Mouse (Mus musculus) gastrocnemius, adult 8-10 months (tissue): ENCODE results near the gene Tbcel. TPM values are rescaled to one million over a fixed set of nuclear protein-coding genes. Genes with fewer than 3 reads are reported as not detected.
A peak's percentile ranks its signal among the peaks of the same experiment; 100 is the strongest.

Experiments
- DNase-seq, 2 experiments: peaks; one replicate each; pipeline ENCODE4 v3.0.0; 2022; ENCODE audit warnings: low spot score in 2 of 2
- total RNA-seq, 4 experiments: library from RNA; stranded (reverse); gene quantifications; 2 replicates each; pipeline ENCODE4 v1.2.4; 2022

The Tbcel gene
- total RNA-seq, 4 experiments from 2014 or later, result 15.1 to 18.0 (median 16.9) TPM

DNA sequence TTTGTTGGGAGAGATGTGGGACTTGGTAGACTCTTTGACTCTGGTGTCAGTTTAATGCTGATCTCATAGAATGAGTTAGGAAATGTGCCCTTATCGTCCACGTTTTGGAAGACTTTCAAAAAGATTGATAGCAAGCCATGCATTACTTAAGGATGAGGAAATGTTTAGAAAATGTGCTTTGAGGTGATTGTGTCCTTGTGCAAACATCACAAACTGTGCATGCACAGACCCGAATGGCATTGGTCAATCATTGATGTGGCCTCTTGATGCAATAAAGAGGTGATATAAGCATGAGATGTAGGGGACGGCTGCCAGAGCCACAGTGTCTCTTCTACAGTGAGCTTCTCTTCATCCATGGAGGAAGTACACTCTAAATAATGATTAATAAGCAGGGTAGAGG lies 20.7 kb downstream of the Tbcel start:
- DNase-seq, result no peak

DNA sequence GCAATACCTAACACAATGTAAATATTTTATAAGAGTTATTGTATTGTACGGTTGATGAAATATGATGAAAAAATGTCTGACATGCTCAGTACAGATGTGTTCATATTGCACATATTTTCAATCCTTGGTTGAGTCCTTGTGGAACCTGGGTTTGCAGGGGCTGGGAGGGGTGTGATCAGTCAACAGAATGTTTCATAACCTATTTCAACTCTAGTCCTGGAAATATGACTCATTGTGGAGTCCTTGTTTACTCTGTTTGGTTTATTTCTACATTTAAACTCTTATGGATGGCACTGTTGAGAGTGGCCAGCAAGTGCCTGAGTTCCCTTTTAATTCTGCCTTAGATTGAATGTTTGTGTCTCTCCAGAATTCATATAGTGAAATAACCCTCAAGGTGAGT lies 22.9 kb downstream of the Tbcel start:
- DNase-seq, result no peak

DNA sequence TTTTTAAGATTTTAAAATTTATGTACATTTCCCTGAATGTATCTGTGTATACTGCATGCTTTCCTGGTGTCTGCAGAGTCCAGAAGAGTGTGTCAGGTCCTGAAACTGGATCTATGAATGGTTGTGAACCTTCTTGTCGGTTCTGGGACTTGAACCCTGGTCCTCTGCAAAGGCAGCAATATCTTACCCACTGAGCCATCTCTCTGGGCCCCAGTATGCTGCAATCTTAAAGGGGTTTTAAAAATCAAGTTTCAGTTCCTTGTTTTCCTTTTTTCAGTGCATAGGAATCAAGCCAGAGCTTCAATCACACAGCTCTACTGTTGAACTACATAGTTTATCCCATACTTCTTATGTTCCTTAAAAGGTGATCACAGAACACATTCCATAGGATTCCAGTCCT lies 24.7 kb downstream of the Tbcel start:
- no peak for DNase-seq

DNA sequence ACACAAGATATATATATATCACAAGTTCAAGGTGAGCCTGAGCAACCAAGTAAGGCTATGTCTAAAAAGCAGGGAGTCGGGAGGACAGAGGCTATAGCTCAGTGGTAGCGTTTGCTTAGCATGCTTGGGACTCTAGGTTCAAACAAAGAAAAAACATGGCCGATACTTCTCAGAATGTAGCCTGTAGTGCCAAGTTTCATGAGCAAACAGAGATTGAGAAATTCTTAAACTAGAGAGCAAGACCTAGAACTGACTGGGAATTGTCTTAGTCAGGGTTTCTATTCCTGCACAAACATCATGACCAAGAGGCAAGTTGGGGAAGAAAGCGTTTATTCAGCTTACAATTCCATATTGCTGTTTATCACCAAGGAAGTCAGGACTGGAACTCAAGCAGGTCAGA lies 31.4 kb downstream of the Tbcel start:
- DNase-seq, result no peak

DNA sequence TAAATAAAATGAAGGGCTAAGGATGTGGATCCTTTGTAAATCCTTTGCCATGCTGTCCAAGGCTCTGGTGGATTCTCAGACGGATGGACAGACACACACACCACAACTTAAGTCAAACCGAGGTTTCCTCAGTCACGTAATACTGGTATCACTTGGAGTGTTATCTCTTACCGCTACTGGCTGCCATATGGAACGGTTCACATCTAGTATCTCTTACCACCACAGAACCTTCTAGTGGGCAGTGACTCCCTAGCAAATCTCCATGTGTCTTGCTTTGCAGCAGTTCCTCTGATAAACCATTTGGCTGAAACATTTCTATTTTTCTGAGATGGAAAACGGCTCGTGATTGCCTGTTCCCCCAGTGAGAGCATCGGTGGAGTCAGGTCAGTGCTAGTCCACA lies 33.4 kb downstream of the Tbcel start:
- no peak for DNase-seq

DNA sequence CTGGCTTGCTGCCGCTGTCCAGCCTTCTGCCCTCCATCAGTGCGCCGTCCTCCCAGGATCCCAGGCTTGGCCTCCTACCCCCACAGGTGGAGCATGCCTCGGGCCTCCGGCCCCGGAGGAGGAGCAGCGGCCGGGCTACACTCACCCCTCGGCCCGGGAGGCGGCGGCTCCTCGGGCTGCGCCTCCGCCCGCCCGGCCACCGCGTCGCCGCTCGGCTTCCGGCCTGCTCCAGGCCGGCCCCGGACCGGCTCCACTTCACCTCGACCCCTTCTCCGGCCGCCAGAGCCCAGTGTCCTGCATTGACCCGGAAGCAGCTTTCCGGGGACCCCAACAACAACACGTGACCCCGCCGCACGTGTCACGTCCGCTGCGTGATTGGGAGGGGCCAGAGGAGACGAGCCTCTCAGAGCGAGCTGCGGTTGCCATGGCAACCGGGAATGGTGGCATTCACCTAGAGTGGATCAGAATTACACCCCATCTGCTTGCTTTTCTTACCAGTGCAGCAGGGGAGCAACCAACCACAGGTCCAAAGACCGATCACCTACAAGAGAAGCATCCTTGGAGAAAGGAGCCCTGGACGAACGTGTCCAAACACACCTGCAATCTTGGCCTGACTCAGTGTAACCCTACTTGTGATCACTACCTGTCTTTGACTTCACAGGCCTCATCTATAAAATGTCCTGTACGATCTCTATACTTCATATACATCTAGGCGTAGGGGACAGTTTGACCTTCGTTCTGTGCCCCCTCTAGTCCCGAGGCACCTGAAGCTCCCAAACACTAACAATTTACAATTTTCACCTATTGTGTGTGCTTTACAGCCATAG lies 35.5 kb downstream of the Tbcel start:
- peak; percentile 71 to 81 for DNase-seq

DNA sequence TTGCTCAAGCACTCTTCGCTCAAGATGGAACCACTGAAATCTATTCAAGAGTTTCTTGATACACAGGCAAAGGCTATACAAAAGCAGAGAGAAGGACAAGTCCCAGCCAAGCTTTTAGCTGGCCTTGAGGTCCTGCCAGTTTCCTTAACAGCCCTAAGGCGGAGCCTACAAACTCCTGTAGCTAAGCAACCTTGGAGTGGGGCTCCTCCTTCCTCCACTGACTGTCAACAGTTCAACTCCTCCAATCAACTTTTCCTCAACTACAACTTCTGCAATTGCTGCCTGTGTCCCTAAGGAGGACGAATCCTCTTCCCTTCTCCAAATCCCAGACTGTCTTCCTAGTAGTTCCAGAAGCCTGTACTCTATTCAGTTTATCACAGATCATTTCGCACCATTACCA lies 36.4 kb downstream of the Tbcel start:
- peak; percentile 7 to 15 for DNase-seq

DNA sequence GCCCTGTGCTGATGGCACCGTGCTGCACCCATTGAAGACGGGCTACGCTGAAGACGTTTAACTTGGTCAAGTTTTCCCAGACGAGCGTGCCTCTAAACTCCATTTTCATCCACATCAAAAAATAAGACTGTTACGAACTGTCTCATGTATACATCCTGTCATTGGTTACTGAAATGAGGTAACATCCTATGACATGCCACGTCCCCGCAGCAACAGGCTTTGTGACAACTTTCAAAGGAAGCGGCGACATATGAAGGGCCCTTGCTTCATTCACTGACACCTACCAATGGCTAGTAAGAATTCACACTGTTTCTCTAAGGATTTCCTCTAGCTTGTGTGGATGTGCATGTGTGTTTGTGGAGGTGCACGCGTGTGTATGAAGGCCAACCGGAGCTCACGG lies 38.3 kb downstream of the Tbcel start:
- DNase-seq, result no peak

DNA sequence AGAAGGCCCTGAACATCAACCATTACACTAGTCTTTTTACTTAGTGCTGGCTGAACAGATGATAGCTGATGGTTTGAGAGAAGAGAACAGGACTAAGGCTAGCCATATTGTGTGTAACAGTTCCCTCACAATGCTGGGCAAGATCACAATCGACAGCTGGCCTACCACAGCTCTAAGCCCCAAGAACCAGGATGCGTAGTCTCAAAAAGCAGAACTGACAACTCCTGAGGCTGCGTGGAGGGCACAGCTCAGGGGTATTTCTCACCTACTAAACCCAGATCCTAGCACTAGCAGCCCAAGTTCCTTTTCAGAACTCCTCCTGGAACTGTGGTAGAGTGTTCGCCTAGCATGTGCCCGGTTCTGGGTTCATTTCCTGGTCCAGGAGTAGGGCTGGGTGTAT lies 39.2 kb downstream of the Tbcel start:
- no peak for DNase-seq

DNA sequence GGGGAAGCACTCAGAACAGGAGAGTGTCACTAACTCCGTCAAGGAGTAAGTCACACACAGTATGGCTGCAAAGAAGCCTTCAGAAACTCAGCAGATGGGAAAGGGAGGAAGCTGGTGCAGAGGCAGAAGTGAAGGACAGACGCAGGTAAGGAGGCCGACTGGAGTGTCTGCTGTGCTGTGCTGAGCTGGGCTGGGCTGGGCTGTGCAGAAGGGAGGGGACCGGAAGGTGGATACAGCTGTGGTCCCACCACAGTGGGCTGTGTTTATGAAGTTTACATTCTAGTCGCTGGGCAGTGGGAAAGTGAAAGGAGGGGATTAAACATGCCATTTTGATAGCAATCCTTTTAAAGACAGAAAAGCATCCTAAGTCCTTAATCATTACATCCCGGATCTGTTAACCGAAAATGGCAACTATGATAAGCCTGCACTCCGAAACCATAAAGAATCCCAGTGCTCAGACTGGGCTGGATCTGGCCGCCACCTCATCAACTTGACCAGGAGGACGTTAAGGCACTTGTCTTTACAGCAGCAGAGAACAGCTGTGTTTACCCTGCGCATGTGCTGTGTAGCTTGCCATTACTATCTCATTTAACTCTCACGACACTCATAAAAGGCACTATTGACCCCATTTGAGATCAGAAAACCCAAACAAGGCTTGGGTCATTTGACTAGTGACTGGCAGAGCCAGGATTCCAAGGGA lies 40.3 kb downstream of the Tbcel start:
- no peak for DNase-seq

DNA sequence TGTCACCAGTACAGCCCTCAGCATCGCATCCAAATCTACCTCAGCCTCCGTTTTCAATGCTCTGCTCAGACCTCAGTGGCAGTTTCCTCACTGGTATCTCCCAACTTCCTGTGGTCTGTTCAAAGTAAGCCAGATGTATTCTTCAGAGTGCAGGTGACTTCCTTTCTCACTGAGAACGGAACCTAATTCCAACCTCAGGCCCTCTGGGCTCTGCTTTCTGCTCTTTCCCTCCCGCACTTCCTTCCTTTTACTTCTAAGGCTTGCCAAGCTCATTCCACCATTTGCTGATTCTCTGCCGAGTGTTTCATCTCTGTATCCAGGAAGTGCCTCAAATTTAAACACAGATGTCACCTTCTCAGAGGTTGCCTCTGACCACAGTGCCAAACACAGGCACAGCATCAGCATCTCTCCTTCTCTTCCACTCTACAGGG lies 41.9 kb downstream of the Tbcel start:
- no peak for DNase-seq

DNA sequence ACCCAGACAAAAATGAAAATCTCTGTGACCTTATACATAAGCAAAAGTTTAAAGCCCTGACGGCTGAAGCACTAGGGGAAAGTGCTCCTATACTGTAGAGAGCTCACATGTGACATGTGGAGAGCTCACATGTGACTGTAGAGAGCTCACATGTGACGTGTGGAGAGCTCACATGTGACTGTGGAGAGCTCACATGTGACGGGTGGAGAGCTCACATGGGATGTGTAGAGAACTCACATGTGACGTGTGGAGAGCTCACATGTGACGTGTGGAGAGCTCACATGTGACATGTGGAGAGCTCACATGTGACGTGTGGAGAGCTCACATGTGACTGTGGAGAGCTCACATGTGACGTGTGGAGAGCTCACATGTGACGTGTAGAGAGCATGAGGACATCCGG lies 43.4 kb downstream of the Tbcel start:
- no peak for DNase-seq

DNA sequence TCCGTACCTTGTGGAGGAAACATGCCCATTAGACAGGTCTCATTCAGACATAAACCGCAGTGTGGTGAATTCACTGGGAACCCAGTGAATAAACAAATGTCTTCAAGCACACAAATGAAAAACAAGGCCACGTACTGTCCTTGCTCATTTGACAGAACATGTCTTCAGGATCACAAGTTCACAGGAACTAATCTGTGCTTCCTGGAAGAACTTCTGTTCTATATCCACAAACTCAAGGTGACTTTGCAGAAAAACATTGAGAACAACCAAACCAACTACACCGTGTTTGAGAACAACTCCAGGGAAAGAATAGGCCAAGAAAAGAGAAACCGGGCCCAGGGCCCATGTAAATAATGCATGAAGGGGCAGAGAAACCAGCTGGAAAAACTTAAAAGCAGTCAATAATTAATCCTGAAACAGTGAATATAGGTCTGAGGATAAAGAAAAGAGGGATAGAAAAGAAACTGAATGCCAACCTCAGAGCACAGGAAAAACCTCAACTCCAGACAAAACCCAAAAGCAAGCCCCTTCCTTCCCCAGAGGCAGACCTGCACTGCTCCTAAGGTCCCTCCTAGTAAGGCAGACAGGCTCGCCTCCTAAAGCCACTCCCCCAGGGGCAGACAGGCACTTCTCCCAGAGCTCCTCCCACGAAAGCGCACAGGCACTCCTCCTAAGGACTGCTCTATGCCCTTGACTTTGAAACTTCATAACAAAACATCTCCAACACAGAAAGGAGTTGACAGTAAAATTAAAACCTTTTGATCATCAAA lies 44.2 kb downstream of the Tbcel start:
- no peak for DNase-seq

DNA sequence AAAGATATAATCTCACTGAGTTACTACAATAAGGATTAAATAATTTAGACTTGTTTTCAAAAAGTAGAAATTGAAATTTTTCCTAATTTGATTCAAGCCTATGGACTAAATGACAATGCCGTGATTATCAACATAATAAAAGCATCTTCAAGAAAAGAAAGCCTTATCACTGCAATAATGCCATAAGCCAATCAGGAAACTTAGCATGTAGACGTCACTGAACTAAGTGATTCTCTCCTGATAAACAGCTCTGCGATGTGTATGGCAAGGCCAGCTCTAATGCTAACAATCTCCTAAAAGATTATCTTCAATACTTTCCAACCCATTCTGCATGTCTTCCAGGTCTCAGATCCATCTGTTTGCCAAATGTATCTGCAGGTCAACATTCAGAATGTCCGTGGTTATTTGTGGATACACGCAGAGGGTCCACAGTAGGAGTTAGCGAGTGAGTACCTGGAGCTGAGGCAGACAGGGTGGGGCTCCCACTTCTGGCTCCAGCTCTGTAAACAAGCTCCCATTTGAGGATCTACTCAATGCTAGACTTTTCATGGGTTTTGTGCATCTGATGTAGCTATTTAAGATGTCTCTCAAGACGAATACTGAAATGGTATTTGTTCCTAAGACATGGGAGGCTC lies 44.9 kb downstream of the Tbcel start:
- DNase-seq, result no peak

DNA sequence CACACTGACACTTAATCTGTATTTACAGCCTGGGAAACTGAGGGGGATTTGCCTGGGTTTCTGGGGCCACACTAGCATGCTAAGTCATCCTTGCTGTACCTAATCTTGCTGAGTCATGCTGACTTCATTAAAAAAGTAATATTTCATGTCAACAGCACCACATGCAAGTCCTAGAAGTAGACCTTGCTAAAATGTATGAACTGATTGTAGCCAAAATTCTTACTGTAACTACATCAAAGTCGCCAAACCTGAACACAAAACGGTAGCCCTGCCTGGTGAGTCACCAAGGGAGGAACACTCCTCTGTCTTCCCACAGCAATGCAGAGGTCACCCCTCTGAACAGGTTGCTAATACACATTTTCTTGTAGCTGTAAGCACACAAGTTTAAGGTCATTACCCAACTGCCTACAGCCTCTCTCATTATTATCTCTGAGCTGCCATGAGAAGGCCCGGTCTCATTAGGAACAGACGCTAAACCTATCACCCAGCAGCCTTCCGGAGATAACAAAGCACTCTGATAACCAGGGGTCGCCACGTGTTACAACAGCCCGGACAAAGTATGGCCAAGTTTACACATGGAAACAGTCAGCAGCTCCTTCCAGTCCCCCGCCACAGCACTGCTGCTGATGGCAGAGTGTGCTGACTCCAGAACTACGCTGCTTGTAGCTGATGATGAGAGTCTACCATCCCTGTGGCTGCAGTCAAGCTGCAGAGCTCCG lies 46.1 kb downstream of the Tbcel start:
- DNase-seq, result no peak

DNA sequence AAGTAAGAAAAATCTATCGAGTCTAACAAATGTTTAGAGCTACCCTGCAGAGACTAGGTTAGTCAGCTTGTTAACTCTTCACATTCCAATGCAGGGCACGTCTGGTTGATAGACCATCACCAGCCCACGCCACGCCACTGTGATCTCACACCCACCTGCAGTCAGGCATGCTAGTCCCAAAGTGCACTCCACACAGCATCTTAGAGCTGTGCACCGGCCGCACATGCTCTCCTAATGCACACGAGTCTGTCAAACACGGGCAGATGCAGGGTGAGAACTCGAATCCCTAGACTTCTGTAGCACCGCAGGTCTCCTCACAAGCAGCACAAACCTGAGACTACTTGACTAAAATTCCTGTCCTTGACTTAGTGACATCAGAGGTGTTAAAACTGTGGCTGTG lies 47.3 kb downstream of the Tbcel start:
- DNase-seq, result no peak

DNA sequence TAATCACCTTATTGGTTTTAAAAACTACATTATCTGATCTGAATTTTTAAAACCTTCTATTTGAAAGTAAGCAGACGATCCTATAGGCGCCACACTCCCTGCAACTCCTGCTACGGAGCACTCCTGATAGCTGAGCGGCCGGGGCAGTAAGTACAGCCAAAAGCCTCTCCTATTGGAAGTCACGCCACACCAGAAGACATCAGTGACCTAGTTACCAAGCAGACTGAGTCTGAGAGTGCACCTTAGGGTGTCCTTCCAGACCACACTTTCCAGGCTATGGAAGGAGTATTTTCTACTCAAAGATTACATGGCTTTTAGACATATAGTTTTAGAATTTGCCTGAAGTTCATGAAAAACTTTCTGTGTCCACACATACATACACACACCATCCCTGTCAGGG lies 47.9 kb downstream of the Tbcel start:
- no peak for DNase-seq

DNA sequence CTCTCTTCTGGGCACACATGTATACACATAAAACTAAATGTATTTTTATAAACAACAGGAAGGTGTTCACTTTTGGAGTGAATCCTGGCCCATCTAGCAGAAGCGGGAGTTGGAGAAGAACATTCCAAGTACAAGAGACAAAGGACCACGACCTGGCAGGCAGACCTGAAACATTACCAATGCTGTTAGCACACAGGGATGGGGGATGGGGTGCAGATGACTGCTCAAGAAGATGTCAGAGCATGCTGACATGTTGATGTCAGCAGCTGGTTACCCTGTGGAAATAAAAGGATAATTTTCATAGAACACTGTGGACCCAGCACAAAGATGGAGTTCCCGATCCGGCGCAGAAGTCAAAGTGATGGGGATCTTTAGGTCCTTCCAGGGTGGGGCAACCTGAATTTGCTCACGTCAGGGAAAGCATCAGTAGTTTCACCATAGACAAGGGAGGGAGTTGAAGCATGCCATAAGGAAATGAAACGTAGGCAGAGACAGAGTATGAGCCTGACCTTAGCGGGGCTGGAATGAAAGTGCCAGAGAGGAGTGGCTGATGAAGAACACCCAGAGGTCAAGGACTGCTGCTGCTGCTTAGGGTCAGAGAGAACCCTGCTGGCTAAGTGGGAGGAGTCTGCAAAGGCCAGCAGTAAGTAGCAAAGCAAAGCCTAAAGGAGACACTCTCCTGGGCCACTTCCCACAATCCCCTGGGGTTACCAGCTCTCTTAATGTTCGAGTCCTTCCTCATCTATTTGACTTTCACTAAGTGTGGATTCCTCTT lies 48.7 kb downstream of the Tbcel start:
- DNase-seq, result no peak

DNA sequence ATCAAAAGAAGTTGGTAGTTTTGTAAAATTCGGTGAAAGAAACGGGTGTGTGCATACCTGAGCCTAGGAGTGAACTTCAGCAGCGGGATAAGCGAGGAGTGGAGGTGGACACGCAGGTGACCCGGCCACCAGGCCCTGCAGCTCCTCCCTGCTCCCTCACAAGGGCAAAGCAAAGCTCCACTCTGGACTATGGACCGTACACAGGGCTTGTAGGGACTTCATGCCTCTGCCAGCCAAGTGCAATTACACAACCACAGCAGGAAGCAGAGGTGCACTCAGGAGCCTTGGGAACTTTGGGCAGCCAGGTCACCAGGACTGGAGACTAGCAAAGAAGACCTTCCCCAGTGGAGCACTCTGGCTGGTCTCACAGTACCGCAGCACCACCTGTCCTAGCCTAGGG lies 50.1 kb downstream of the Tbcel start:
- DNase-seq, result no peak

DNA sequence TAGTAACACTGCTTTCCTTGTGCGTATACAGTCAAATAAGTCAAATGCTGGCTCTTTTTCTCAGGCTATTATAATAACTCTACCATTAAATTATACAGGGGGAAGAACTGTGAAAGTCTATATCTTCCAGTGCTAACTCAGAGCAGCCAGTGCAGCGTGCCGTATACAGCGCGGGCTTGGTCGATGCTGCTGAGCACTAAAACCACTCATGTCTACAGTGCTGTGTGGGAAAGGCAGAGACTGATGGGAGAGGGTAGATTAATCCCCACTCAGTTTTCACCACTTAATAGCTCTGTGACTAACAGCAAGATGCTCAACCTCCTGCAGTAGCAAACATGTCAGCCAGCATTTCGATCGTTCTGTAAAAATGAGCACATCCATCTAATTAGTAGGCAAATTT lies 53.2 kb downstream of the Tbcel start:
- no peak for DNase-seq
